Mouse (Mus musculus): ENCODE results near the gene Lbhd2. TPM values are rescaled to one million over a fixed set of nuclear protein-coding genes. Genes with fewer than 3 reads are reported as not detected.

Gene Lbhd2
- polyA plus RNA-seq, 1 experiment from 2014 or later = not detected

GRCm38 (mm10) chr12:111451561-111451960 lies 45.0 kb downstream of the Lbhd2 start:
- H3K27me3 ChIP-seq (replicated peaks) = peaks cover 80% of the 10 kb centered on the region
- H3K27ac ChIP-seq (ENCODE audit: poor library complexity, severe bottlenecking) = no peak overlapping the region
- no peak for ATAC-seq (ENCODE audit: insufficient number of reproducible peaks, low FRiP score)
- 82% methylated on average over 7 of the region's 7 CpGs for WGBS
- H3K9me3 ChIP-seq (replicated peaks) = no peaks in the 10 kb centered on the region
- no peak overlapping the region for H3K9ac ChIP-seq
- H3K36me3 ChIP-seq = no peaks in the 10 kb centered on the region
- H3K4me3 ChIP-seq = no peak overlapping the region
- no peak overlapping the region for H3K4me2 ChIP-seq
- H3K4me1 ChIP-seq (replicated peaks) = peaks cover 61% of the 10 kb centered on the region

GRCm38 (mm10) chr12:111454021-111454420 lies 47.4 kb downstream of the Lbhd2 start:
- Histone ChIP-seq H3K4me2 (no peak overlapping the region), H3K9ac (no peak overlapping the region), H3K36me3 (no peaks in the 10 kb centered on the region), H3K9me3 (replicated peaks) (no peaks in the 10 kb centered on the region), H3K4me1 (replicated peaks) (peaks cover 39% of the 10 kb centered on the region), H3K27ac (ENCODE audit: poor library complexity, severe bottlenecking) (no peak overlapping the region), H3K4me3 (no peak overlapping the region), H3K27me3 (replicated peaks) (peaks cover 80% of the 10 kb centered on the region)
- WGBS = 24% methylated on average over 4 of the region's 4 CpGs
- ATAC-seq (ENCODE audit: insufficient number of reproducible peaks, low FRiP score) = no peak

GRCm38 (mm10) chr12:111454543-111455280 lies 48.1 kb downstream of the Lbhd2 start:
- no peak overlapping the region for H3K9ac ChIP-seq
- H3K4me2 ChIP-seq = no peak overlapping the region
- 54% methylated on average over 10 of the region's 10 CpGs for WGBS
- H3K27ac ChIP-seq (ENCODE audit: poor library complexity, severe bottlenecking) = no peak overlapping the region
- H3K4me3 ChIP-seq = no peak overlapping the region
- no peak for ATAC-seq (ENCODE audit: insufficient number of reproducible peaks, low FRiP score)
- H3K9me3 ChIP-seq (replicated peaks) = no peaks in the 10 kb centered on the region
- H3K27me3 ChIP-seq (replicated peaks) = peaks cover 74% of the 10 kb centered on the region
- H3K4me1 ChIP-seq (replicated peaks) = peaks cover 33% of the 10 kb centered on the region
- H3K36me3 ChIP-seq = no peaks in the 10 kb centered on the region

GRCm38 (mm10) chr12:111455311-111455846 lies 48.8 kb downstream of the Lbhd2 start:
- Histone ChIP-seq H3K9me3 (replicated peaks) (no peaks in the 10 kb centered on the region), H3K36me3 (no peaks in the 10 kb centered on the region), H3K4me1 (replicated peaks) (peaks cover 26% of the 10 kb centered on the region), H3K4me2 (no peak overlapping the region), H3K27ac (ENCODE audit: poor library complexity, severe bottlenecking) (no peak overlapping the region), H3K4me3 (no peak overlapping the region), H3K27me3 (replicated peaks) (peaks cover 72% of the 10 kb centered on the region), H3K9ac (no peak overlapping the region)
- 48% methylated on average over 12 of the region's 12 CpGs for WGBS
- ATAC-seq (ENCODE audit: insufficient number of reproducible peaks, low FRiP score) = no peak

GRCm38 (mm10) chr12:111455860-111456259 lies 49.3 kb downstream of the Lbhd2 start:
- Histone ChIP-seq H3K27ac (ENCODE audit: poor library complexity, severe bottlenecking) (no peak overlapping the region), H3K36me3 (no peaks in the 10 kb centered on the region), H3K27me3 (replicated peaks) (peaks cover 70% of the 10 kb centered on the region), H3K9ac (no peak overlapping the region), H3K9me3 (replicated peaks) (no peaks in the 10 kb centered on the region), H3K4me3 (no peak overlapping the region), H3K4me2 (no peak overlapping the region), H3K4me1 (replicated peaks) (peaks cover 24% of the 10 kb centered on the region)
- no peak for ATAC-seq (ENCODE audit: insufficient number of reproducible peaks, low FRiP score)
- WGBS = 46% methylated on average over 8 of the region's 8 CpGs

- Histone ChIP-seq H3K4me3 (no peak overlapping the region), H3K27ac (ENCODE audit: poor library complexity, severe bottlenecking) (no peak overlapping the region), H3K27me3 (replicated peaks) (peaks cover 52% of the 10 kb centered on the region), H3K4me1 (replicated peaks) (peaks cover 34% of the 10 kb centered on the region), H3K9me3 (replicated peaks) (no peaks in the 10 kb centered on the region), H3K9ac (no peak overlapping the region), H3K36me3 (no peaks in the 10 kb centered on the region), H3K4me2 (no peak overlapping the region)
- 80% methylated on average over 1 of the region's 1 CpGs for WGBS
- no peak for ATAC-seq (ENCODE audit: insufficient number of reproducible peaks, low FRiP score)
These were observed 51.1 kb downstream of the Lbhd2 start for GRCm38 (mm10) chr12:111457742-111458141.

Other genes starting within 250 kb of the Lbhd2 start
- 10.5 and 11.9 TPM in 2 replicates for gene Traf3, start 240.4 kb upstream of the Lbhd2 start, polyA plus RNA-seq (2016; fragmentation: Nextera tagmentation; extraction: Ambion mirVana)
- gene 4930595D18Rik, start 222.3 kb upstream of the Lbhd2 start, polyA plus RNA-seq (2016; fragmentation: Nextera tagmentation; extraction: Ambion mirVana) = not detected in 2 replicates
- 2.0 and 3.5 TPM in 2 replicates for gene Amn, start 135.7 kb upstream of the Lbhd2 start, polyA plus RNA-seq (2016; fragmentation: Nextera tagmentation; extraction: Ambion mirVana)
- 33.5 and 38.2 TPM in 2 replicates for gene Cdc42bpb, start 29.1 kb upstream of the Lbhd2 start, polyA plus RNA-seq (2016; fragmentation: Nextera tagmentation; extraction: Ambion mirVana)
- 8.5 and 10.1 TPM in 2 replicates for gene Exoc3l4, start 10.2 kb downstream of the Lbhd2 start, polyA plus RNA-seq (2016; fragmentation: Nextera tagmentation; extraction: Ambion mirVana)
- gene Tnfaip2, start 35.7 kb downstream of the Lbhd2 start, polyA plus RNA-seq (2016; fragmentation: Nextera tagmentation; extraction: Ambion mirVana) = 7.4 and 12.0 TPM in 2 replicates
- 2.1 and 2.4 TPM in 2 replicates for gene Gm266, start 79.0 kb downstream of the Lbhd2 start, polyA plus RNA-seq (2016; fragmentation: Nextera tagmentation; extraction: Ambion mirVana)
- gene Eif5, start 131.2 kb downstream of the Lbhd2 start, polyA plus RNA-seq (2016; fragmentation: Nextera tagmentation; extraction: Ambion mirVana) = 510 TPM in 2 replicates
- 51.0 and 53.7 TPM in 2 replicates for gene Mark3, start 167.7 kb downstream of the Lbhd2 start, polyA plus RNA-seq (2016; fragmentation: Nextera tagmentation; extraction: Ambion mirVana)

All from heart, embryonic 12.5 days (tissue).